Mouse (Mus musculus) ovary, postnatal 14 days (tissue): ENCODE results near the gene BC024063.
"Not testable (repeated sequence)": the region's sequence is repeated elsewhere in the genome, so short reads cannot be mapped to it uniquely, and the experiment has no call there.

Experiments used
- DNase-seq: peaks from one replicate; pipeline ENCODE4 v3.0.0; 2022; ENCODE audit warnings: low spot score

The BC024063 gene

GRCm38 (mm10) chr10:82082728-82083621, at the start of gene BC024063:
Gene BC024063 (plus strand): TSS chr10:82083353.
- DNase-seq = peak; percentile 47

- DNase-seq = no peak
These were observed 41.0 kb upstream of the BC024063 start for GRCm38 (mm10) chr10:82042191-82042590.

- DNase-seq = no peak
These were observed 36.5 kb upstream of the BC024063 start for GRCm38 (mm10) chr10:82046603-82047002.

GRCm38 (mm10) chr10:82047597-82048459, 35.3 kb upstream of the BC024063 start, which contains the start of gene Zfp873:
Gene Zfp873 (plus strand): TSS chr10:82048123.
- DNase-seq = peak; percentile 84

- DNase-seq = not testable (repeated sequence)
These were observed 34.7 kb upstream of the BC024063 start for GRCm38 (mm10) chr10:82048460-82048804.

GRCm38 (mm10) chr10:82083622-82083971, 444 bp downstream of the BC024063 start:
- not testable (repeated sequence) for DNase-seq

GRCm38 (mm10) chr10:82117206-82117605, 34.1 kb downstream of the BC024063 start:
- no peak for DNase-seq

- DNase-seq = peak; percentile 69
These were observed 44.8 kb downstream of the BC024063 start, which contains the start of gene AU041133 for GRCm38 (mm10) chr10:82127850-82128401. Gene AU041133 (plus strand): TSS chr10:82128013.

GRCm38 (mm10) chr10:82145282-82145681, 62.1 kb downstream of the BC024063 start:
- DNase-seq = no peak

GRCm38 (mm10) chr10:82147571-82147970, 64.4 kb downstream of the BC024063 start:
- DNase-seq = no peak
